Mouse (Mus musculus): ENCODE results near the gene Sprr2a2.
"Not testable (repeated sequence)": the region's sequence is repeated elsewhere in the genome, so short reads cannot be mapped to it uniquely, and the experiment has no call there.

DNA sequence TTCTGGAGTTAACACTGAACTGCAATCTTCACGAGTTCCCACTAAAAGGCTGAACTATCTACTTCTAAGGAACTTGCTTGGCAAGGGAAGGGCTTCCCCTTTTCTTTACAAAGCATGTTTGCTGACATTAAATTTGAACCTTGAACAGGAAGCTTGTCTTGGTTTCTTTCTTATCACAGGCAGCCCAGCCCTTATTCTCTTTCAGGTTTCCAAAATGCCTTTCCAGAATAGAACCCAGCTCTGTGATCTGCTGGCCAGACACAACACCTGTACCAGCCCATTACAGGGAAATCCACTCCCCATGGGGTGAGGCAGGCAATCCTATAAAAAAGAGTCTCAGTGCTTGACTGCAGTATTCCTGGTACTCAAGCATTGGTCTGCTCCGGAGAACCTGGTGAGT lies at the start of gene Sprr2a2, which contains the start of gene Sprr2a1:
- not testable (repeated sequence) for TF ChIP-seq CTCF (IDR thresholded peaks at IDR 0.05; ENCODE audit: borderline replicate concordance, insufficient read depth, low read depth, low read length); POLR2A (IDR thresholded peaks at IDR 0.05; ENCODE audit: borderline replicate concordance, insufficient read depth, low read length)

Measured in cerebellum, adult 2 months (tissue).